Mouse (Mus musculus): ENCODE measurements around the gene Nfyc.

GRCm38 (mm10) chr4:120859865-120860264 lies 28.5 kb upstream of the Nfyc start:
- no peak for TF ChIP-seq POLR2A (IDR thresholded peaks at IDR 0.05; ENCODE audit: insufficient read depth, low read depth, low read length)
- TF ChIP-seq CTCF (IDR thresholded peaks at IDR 0.05; ENCODE audit: insufficient read depth, low read depth, low read length) = no peak

Measured in olfactory bulb, adult 2 months (tissue).